8 mouse cellular contexts compared by ENCODE assay signal in genomic region chr3:82903613-82904205, GRCm38 (mm10). TPM values are rescaled to one million over a fixed set of nuclear protein-coding genes. Genes with fewer than 3 reads are reported as not detected.
DNase-seq lines count a peak whose midpoint lies in the region; ATAC-seq and TF ChIP-seq lines count a peak whose summit lies in the region.

Gene Lrat (minus strand): TSS chr3:82903973.

- peak; percentile 30 to 39 for DNase-seq in cerebellum, postnatal 14 days
- no peak for DNase-seq in cerebellum, adult 11-12 months
- DNase-seq in brain, adult 2 months (ENCODE audit: low read depth, low spot score), result peak; percentile 4
- DNase-seq in kidney, postnatal 10 days, result peak; percentile 46
- peak; percentile 35 for DNase-seq in lung, postnatal 25 days (ENCODE audit: low spot score)
- DNase-seq in stomach, postnatal 0 days (ENCODE audit: low spot score), result peak; percentile 59
- no peak for DNase-seq in layer of hippocampus, adult 9-10 months (ENCODE audit: low spot score)

- peaks cover 15% of the 10 kb centered on the region for H3K4me1 ChIP-seq in heart, embryonic 15.5 days (replicated peaks)
- no peaks in the 10 kb centered on the region for H3K4me1 ChIP-seq in stomach, postnatal 0 days (replicated peaks; ENCODE audit: control insufficient read depth, insufficient read depth)

- H3K36me3 ChIP-seq in heart, embryonic 15.5 days, result no peaks in the 10 kb centered on the region
- no peaks in the 10 kb centered on the region for H3K36me3 ChIP-seq in stomach, postnatal 0 days (ENCODE audit: control insufficient read depth, insufficient read depth, low read length)

- WGBS in heart, embryonic 15.5 days, result 2% methylated on average over 35 of the region's 35 CpGs
- under 1% methylated on average over 35 of the region's 35 CpGs for WGBS in stomach, postnatal 0 days

- H3K9me3 ChIP-seq in heart, embryonic 15.5 days (replicated peaks), result no peaks in the 10 kb centered on the region
- no peaks in the 10 kb centered on the region for H3K9me3 ChIP-seq in stomach, postnatal 0 days (ENCODE audit: control insufficient read depth, low read length)

- H3K4me3 ChIP-seq in heart, embryonic 15.5 days, result peak within 1 kb of the TSS; percentile 47
- peak within 1 kb of the TSS; percentile 41 for H3K4me3 ChIP-seq in stomach, postnatal 0 days (ENCODE audit: low read depth, low read length)

- peak within 1 kb of the TSS; percentile 29; the same call in 1 of the 2 replicates for H3K9ac ChIP-seq in heart, embryonic 15.5 days
- no peak within 1 kb of the TSS for H3K9ac ChIP-seq in stomach, postnatal 0 days (ENCODE audit: low read length)

- no peak for ATAC-seq in heart, embryonic 15.5 days (replicated peaks; ENCODE audit: insufficient number of reproducible peaks, insufficient read depth, low FRiP score, low read depth)
- peak; percentile 60; the same call in 1 of the 2 replicates for ATAC-seq in stomach, postnatal 0 days (ENCODE audit: low FRiP score, low TSS enrichment)

- peak within 1 kb of the TSS; percentile 88 for H3K4me2 ChIP-seq in heart, embryonic 15.5 days
- peak within 1 kb of the TSS; percentile 68 for H3K4me2 ChIP-seq in stomach, postnatal 0 days (replicated peaks; ENCODE audit: low read depth)

- no peak for TF ChIP-seq CTCF in stomach, postnatal 0 days (IDR thresholded peaks at IDR 0.05; ENCODE audit: low read depth)

- H3K27me3 ChIP-seq in heart, embryonic 15.5 days, result peaks cover 39% of the 10 kb centered on the region
- H3K27me3 ChIP-seq in stomach, postnatal 0 days (ENCODE audit: control insufficient read depth, insufficient read depth, low read length), result no peaks in the 10 kb centered on the region

- no peak for TF ChIP-seq EP300 in stomach, postnatal 0 days (optimal IDR thresholded peaks at IDR 0.05)

- H3K27ac ChIP-seq in heart, embryonic 15.5 days, result no peak within 1 kb of the TSS
- no peak within 1 kb of the TSS for H3K27ac ChIP-seq in stomach, postnatal 0 days (replicated peaks)

RNA-seq across cellular contexts. Expression of gene Lrat, which starts in this region (rescaled TPM):
- 0.10 and 0.14 TPM in 2 replicates for polyA plus RNA-seq in heart, embryonic 15.5 days (2015; fragmentation: Nextera tagmentation; extraction: Ambion mirVana)
- polyA plus RNA-seq in stomach, postnatal 0 days (2015; fragmentation: Nextera tagmentation; extraction: Ambion mirVana), result 0.02 and 0.05 TPM in 2 replicates

Comparison
In these comparisons a context has a peak if more than half of its experiments do, and no peak if none do; other contexts are left out.
1. DNase-seq: peak in cerebellum, postnatal 14 days (2 of 2), brain, adult 2 months (single experiment), kidney, postnatal 10 days (single experiment) and lung, postnatal 25 days (single experiment); none in cerebellum, adult 11-12 months (single experiment) and layer of hippocampus, adult 9-10 months (single experiment).
2. Peak in DNase-seq, ATAC-seq, H3K4me3 ChIP-seq and H3K4me2 ChIP-seq in stomach, postnatal 0 days; RNA of the gene not detected or under 1 TPM.